Mouse (Mus musculus): ENCODE measurements around the gene Asb4.

DNA sequence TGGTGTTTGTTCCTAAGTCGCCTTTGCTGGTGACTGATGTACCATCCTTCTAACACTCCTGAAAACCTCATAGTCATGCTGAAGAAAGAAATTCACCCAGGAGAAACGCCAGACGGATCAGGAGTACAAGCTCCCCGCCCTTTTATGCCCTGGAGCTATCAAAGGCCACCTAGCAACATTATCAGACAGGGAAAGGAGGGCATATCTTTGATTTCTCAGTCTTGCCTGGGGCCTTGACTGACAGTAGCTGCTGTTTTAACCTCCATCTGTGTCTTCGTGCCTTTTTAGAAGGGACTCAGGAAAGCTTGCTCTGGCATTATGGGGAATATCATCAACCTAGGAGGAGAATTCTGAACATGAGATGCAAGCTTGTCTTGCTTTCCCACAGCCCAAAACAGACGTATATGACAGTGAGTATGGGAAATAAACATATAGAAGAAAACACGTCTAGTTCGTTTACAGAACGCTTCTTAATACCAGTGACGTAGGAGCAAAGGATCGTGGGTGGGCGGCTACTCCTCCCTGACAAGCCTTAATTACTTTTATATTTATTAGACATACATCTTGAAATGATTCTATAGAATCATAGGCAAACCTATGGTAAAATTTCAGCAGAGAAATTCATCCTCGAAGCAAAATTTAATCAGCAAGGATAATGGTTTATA is 1.1 kb upstream of the Asb4 start:
- TF ChIP-seq POLR2A (IDR thresholded peaks at IDR 0.05; ENCODE audit: insufficient read length, low read depth), result no peak
- TF ChIP-seq TCF12 (IDR thresholded peaks at IDR 0.05; ENCODE audit: insufficient read depth, poor library complexity, severe bottlenecking), result no peak
- TF ChIP-seq SRF (IDR thresholded peaks at IDR 0.05; ENCODE audit: control insufficient read depth, insufficient read length, low read depth), result no peak
- TF ChIP-seq POLR2AphosphoS2 (IDR thresholded peaks at IDR 0.05; ENCODE audit: insufficient read length, low read depth), result no peak
- TF ChIP-seq E2F4 (IDR thresholded peaks at IDR 0.05; ENCODE audit: insufficient read depth), result no peak
- no peak for TF ChIP-seq MAX (IDR thresholded peaks at IDR 0.05; ENCODE audit: low read depth)
- no peak for TF ChIP-seq USF1 (IDR thresholded peaks at IDR 0.05; ENCODE audit: low read depth)

Measured in myocyte (in vitro differentiated cells).